Mouse (Mus musculus): Measurements from ENCODE around the gene Fstl4. TPM values are rescaled to one million over a fixed set of nuclear protein-coding genes. Genes with fewer than 3 reads are reported as not detected.
A peak's percentile ranks its signal among the peaks of the same experiment; 100 is the strongest.

Gene Fstl4
- polyA plus RNA-seq, 1 experiment, result 0.18 TPM

GRCm38 (mm10) chr11:52915648-52916047 is 151.2 kb downstream of the Fstl4 start:
- Histone ChIP-seq H3K4me1 (replicated peaks; ENCODE audit: control insufficient read depth, insufficient read depth, low read length) (peaks cover 9% of the 10 kb centered on the region), H3K36me3 (ENCODE audit: control insufficient read depth, insufficient read depth, low read length) (no peaks in the 10 kb centered on the region), H3K27me3 (ENCODE audit: control insufficient read depth, insufficient read depth, low read length) (no peaks in the 10 kb centered on the region), H3K4me3 (ENCODE audit: control insufficient read depth, insufficient read depth, low read length) (no peak overlapping the region), H3K27ac (ENCODE audit: control insufficient read depth, insufficient read depth, low read length) (no peak overlapping the region)
- TF ChIP-seq CTCF (IDR thresholded peaks at IDR 0.05; ENCODE audit: borderline replicate concordance, control insufficient read depth, extremely low read depth, insufficient read depth, low read length, poor library complexity), result no peak
- TF ChIP-seq POLR2A (IDR thresholded peaks at IDR 0.05; ENCODE audit: control insufficient read depth, extremely low read depth, insufficient read depth, low read length, poor library complexity), result no peak
- no peak for DNase-seq
- 94% methylated on average over 2 of the region's 2 CpGs for WGBS

DNA sequence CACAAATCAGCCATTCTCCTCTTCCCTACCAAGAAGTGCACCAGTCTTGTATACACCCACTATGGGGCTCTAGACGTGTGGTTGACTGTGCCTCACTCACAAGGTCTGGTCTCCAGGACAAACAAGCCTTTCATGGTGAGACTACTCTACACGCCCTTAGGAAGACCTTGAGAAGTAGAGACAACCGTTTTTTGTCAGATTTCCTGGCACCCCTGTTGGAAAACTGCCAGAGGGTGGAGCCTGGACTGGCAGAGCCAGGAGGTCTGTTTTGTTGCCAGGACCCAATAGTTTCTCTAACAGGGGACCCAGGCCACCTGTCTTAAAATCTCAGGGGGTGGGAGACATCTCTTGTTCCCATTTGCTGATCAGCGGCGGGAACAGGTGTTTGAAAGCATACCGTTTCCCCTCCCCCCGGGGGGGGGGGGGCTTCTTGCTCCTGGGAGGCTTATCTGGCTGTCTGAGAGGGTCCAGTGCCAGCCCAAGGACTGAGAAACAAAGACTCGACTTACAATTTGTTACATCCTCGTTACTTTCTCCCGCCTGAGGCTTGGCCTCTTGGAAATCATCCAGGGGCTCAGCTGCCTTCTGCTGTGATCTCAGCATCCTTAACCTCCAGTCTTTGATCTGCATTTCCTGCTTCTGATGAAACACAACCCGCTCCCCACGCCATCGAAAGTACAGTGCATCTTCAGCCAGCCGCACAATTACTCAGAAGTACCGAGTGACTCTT is 155.0 kb downstream of the Fstl4 start:
- WGBS, result 6% methylated on average over 15 of the region's 15 CpGs
- H3K27ac ChIP-seq (ENCODE audit: control insufficient read depth, insufficient read depth, low read length), result no peak overlapping the region
- peak; percentile 9 for DNase-seq
- no peaks in the 10 kb centered on the region for H3K27me3 ChIP-seq (ENCODE audit: control insufficient read depth, insufficient read depth, low read length)
- H3K4me3 ChIP-seq (ENCODE audit: control insufficient read depth, insufficient read depth, low read length), result no peak overlapping the region
- H3K4me1 ChIP-seq (replicated peaks; ENCODE audit: control insufficient read depth, insufficient read depth, low read length), result peaks cover 9% of the 10 kb centered on the region
- H3K36me3 ChIP-seq (ENCODE audit: control insufficient read depth, insufficient read depth, low read length), result no peaks in the 10 kb centered on the region
- TF ChIP-seq CTCF (IDR thresholded peaks at IDR 0.05; ENCODE audit: borderline replicate concordance, control insufficient read depth, extremely low read depth, insufficient read depth, low read length, poor library complexity) (no peak), POLR2A (IDR thresholded peaks at IDR 0.05; ENCODE audit: control insufficient read depth, extremely low read depth, insufficient read depth, low read length, poor library complexity) (no peak)

- DNase-seq, result no peak
- no peak for TF ChIP-seq POLR2A (IDR thresholded peaks at IDR 0.05; ENCODE audit: control insufficient read depth, extremely low read depth, insufficient read depth, low read length, poor library complexity)
- no peak for TF ChIP-seq CTCF (IDR thresholded peaks at IDR 0.05; ENCODE audit: borderline replicate concordance, control insufficient read depth, extremely low read depth, insufficient read depth, low read length, poor library complexity)
- Histone ChIP-seq H3K36me3 (ENCODE audit: control insufficient read depth, insufficient read depth, low read length) (no peaks in the 10 kb centered on the region), H3K27me3 (ENCODE audit: control insufficient read depth, insufficient read depth, low read length) (no peaks in the 10 kb centered on the region), H3K27ac (ENCODE audit: control insufficient read depth, insufficient read depth, low read length) (no peak overlapping the region), H3K4me1 (replicated peaks; ENCODE audit: control insufficient read depth, insufficient read depth, low read length) (peaks cover 9% of the 10 kb centered on the region), H3K4me3 (ENCODE audit: control insufficient read depth, insufficient read depth, low read length) (no peak overlapping the region)
- WGBS, result 93% methylated on average over 2 of the region's 2 CpGs
These were observed 159.8 kb downstream of the Fstl4 start for GRCm38 (mm10) chr11:52924196-52924595.

DNA sequence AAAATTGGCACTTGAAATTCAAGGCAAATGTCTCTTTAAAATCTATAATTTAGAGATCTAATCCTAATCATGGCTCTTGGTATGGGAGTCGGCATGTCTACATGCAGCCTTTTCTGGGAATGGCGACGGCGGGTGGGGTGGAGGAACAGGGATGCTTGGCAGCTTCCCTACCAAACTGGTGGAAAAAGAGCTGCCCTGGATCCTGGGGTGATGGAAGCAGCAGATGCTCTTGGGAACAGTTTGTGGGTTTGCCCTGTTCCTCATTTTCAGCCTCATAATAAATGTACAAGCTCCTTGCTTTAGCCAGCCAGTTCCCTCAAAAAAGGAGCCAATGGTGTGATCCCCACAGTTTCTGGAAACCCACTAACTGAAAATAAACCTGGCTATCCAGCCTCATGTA is 163.9 kb downstream of the Fstl4 start:
- no peak overlapping the region for H3K4me3 ChIP-seq (ENCODE audit: control insufficient read depth, insufficient read depth, low read length)
- WGBS, result 95% methylated on average over 4 of the region's 4 CpGs
- no peaks in the 10 kb centered on the region for H3K4me1 ChIP-seq (replicated peaks; ENCODE audit: control insufficient read depth, insufficient read depth, low read length)
- no peak for DNase-seq
- TF ChIP-seq POLR2A (IDR thresholded peaks at IDR 0.05; ENCODE audit: control insufficient read depth, extremely low read depth, insufficient read depth, low read length, poor library complexity) (no peak), CTCF (IDR thresholded peaks at IDR 0.05; ENCODE audit: borderline replicate concordance, control insufficient read depth, extremely low read depth, insufficient read depth, low read length, poor library complexity) (no peak)
- no peaks in the 10 kb centered on the region for H3K27me3 ChIP-seq (ENCODE audit: control insufficient read depth, insufficient read depth, low read length)
- H3K36me3 ChIP-seq (ENCODE audit: control insufficient read depth, insufficient read depth, low read length), result no peaks in the 10 kb centered on the region
- no peak overlapping the region for H3K27ac ChIP-seq (ENCODE audit: control insufficient read depth, insufficient read depth, low read length)

DNA sequence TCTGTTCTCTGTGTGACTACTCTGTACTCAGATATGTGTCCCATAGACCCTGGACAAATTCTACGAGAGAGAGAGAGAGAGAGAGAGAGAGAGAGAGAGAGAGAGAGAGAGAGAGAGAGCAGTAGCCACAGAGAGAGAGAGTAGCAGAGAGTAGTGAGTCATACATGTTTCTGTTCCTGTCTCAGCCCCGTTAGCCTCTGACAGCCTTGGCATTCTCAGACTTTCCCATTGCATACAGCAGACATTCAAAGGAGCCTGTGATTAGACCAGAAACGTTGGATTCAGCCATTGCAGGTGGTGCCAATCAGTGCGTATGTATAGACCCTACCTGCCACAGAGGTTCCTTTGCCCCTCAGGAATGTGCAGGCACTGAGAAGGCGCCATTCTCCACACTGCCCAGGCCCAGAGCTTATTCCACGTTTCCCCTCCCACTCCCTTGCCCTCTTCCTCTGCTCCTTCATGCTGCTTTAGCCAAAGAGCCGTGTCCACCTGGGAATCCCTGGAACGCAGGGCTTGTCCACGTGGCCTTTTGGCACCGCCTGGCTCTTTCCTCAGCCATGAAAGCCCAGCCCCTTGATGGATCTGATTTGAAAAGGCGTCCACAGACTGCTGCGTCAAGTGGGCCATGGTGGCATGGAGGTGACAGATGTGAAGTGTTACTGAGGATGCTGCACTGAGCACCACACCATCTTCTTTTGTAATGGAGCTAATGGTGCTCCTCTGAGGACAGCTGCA is 175.1 kb downstream of the Fstl4 start:
- no peak for DNase-seq
- Histone ChIP-seq H3K4me1 (replicated peaks; ENCODE audit: control insufficient read depth, insufficient read depth, low read length) (no peaks in the 10 kb centered on the region), H3K27ac (ENCODE audit: control insufficient read depth, insufficient read depth, low read length) (no peak overlapping the region), H3K27me3 (ENCODE audit: control insufficient read depth, insufficient read depth, low read length) (no peaks in the 10 kb centered on the region), H3K36me3 (ENCODE audit: control insufficient read depth, insufficient read depth, low read length) (no peaks in the 10 kb centered on the region), H3K4me3 (ENCODE audit: control insufficient read depth, insufficient read depth, low read length) (no peak overlapping the region)
- WGBS, result 89% methylated on average over 12 of the region's 12 CpGs
- TF ChIP-seq CTCF (IDR thresholded peaks at IDR 0.05; ENCODE audit: borderline replicate concordance, control insufficient read depth, extremely low read depth, insufficient read depth, low read length, poor library complexity) (no peak), POLR2A (IDR thresholded peaks at IDR 0.05; ENCODE audit: control insufficient read depth, extremely low read depth, insufficient read depth, low read length, poor library complexity) (no peak)

DNA sequence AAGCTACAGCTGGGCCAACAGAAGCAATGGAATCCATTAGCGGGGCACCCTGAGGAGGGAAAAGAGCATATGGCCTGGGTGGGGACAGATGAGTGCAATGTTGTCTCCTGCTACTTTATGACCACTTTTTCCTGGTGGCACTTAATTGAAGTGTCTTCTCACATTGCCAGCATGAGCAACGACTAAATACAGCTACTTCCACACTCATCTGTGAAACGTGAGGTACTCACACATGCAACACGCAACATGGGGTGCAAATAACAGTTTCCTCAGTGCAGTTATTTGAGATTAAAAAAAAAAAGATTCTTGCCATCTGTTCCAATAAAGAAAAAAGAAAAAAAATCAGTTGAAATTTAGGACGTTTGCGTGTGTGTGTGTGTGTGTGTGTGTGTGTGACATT is 178.5 kb downstream of the Fstl4 start:
- 80% methylated on average over 6 of the region's 6 CpGs for WGBS
- no peak overlapping the region for H3K27ac ChIP-seq (ENCODE audit: control insufficient read depth, insufficient read depth, low read length)
- H3K27me3 ChIP-seq (ENCODE audit: control insufficient read depth, insufficient read depth, low read length), result no peaks in the 10 kb centered on the region
- TF ChIP-seq POLR2A (IDR thresholded peaks at IDR 0.05; ENCODE audit: control insufficient read depth, extremely low read depth, insufficient read depth, low read length, poor library complexity) (no peak), CTCF (IDR thresholded peaks at IDR 0.05; ENCODE audit: borderline replicate concordance, control insufficient read depth, extremely low read depth, insufficient read depth, low read length, poor library complexity) (no peak)
- no peak overlapping the region for H3K4me3 ChIP-seq (ENCODE audit: control insufficient read depth, insufficient read depth, low read length)
- no peak for DNase-seq
- H3K36me3 ChIP-seq (ENCODE audit: control insufficient read depth, insufficient read depth, low read length), result no peaks in the 10 kb centered on the region
- no peaks in the 10 kb centered on the region for H3K4me1 ChIP-seq (replicated peaks; ENCODE audit: control insufficient read depth, insufficient read depth, low read length)

Measured in thymus, adult 2 months (tissue).